Mouse (Mus musculus) CH12.LX (cell line): ENCODE data around the gene Uggt1. TPM values are rescaled to one million over a fixed set of nuclear protein-coding genes. Genes with fewer than 3 reads are reported as not detected.

Experiments used
- DNase-seq: peaks from one replicate; pipeline ENCODE4 v3.0.0-alpha.2; 2013; ENCODE audit errors: extremely low read depth
- H3K27ac ChIP-seq: 2 replicates; pipeline ENCODE4 v1.5.1; 2012; ENCODE audit warnings: low read depth, mild to moderate bottlenecking, control low read depth, moderate library complexity; ENCODE audit not compliant: insufficient read depth
- H3K27me3 ChIP-seq: replicated peaks from 2 replicates; pipeline ENCODE3; 2012; ENCODE audit warnings: inconsistent platforms
- H3K36me3 ChIP-seq, 2 experiments: replicated peaks in 1 of 2; 2 replicates each; pipeline versions ENCODE3 to v1.6.1; 2012; ENCODE audit warnings: inconsistent platforms in 1 of 2, low read length in 1 of 2, mild to moderate bottlenecking in 1 of 2, mixed read lengths in 1 of 2, moderate library complexity in 1 of 2; ENCODE audit not compliant: control insufficient read depth in 1 of 2, insufficient read depth in 1 of 2
- H3K4me1 ChIP-seq, 2 experiments: 2 replicates each; pipeline ENCODE4 v1.6.1; 2012; ENCODE audit warnings: inconsistent platforms in 1 of 2, moderate library complexity in 1 of 2; ENCODE audit not compliant: insufficient read depth in 2 of 2, control insufficient read depth in 1 of 2
- H3K4me2 ChIP-seq: 2 replicates; pipeline ENCODE4 v1.6.1; 2012; ENCODE audit warnings: low read depth, mild to moderate bottlenecking, control low read depth; ENCODE audit not compliant: poor library complexity, insufficient read depth, severe bottlenecking
- H3K4me3 ChIP-seq, 3 experiments: fragments of 150-350 bp in 1 of 3; sonication (generic) in 1 of 3; replicated peaks in 1 of 3; 2 replicates each; pipeline versions ENCODE3 to v1.5.1; 2011 to 2012; ENCODE audit warnings: low read depth in 2 of 3, low read length in 2 of 3, mild to moderate bottlenecking in 2 of 3, moderate library complexity in 2 of 3, control low read depth in 1 of 3, improper control_type of control experiment in 1 of 3, inconsistent platforms in 1 of 3, mixed read lengths in 1 of 3; ENCODE audit not compliant: poor library complexity in 1 of 3
- H3K79me2 ChIP-seq: replicated peaks from 2 replicates; pipeline ENCODE4 v1.6.1; 2012; ENCODE audit warnings: mild to moderate bottlenecking, moderate library complexity; ENCODE audit not compliant: control insufficient read depth, poor library complexity, insufficient read depth, severe bottlenecking; ENCODE audit errors: extremely low read depth
- H3K9ac ChIP-seq: 2 replicates; pipeline ENCODE4 v1.6.1; 2012; ENCODE audit warnings: low read depth, mild to moderate bottlenecking, control low read depth, moderate library complexity; ENCODE audit not compliant: insufficient read depth
- H3K9me3 ChIP-seq: replicated peaks from 2 replicates; pipeline ENCODE3; 2012; ENCODE audit warnings: low read length, inconsistent platforms, mixed read lengths
- BHLHE40 ChIP-seq: IDR thresholded peaks from 2 replicates; pipeline ENCODE4 v1.6.1; 2011; ENCODE audit warnings: mild to moderate bottlenecking, low read depth, low read length, improper control_type of control experiment
- CHD2 ChIP-seq: IDR thresholded peaks from 2 replicates; pipeline ENCODE4 v1.6.1; 2011; ENCODE audit warnings: low read length, improper control_type of control experiment
- CTCF ChIP-seq, 2 experiments: IDR thresholded peaks in 1 of 2; conservative IDR thresholded peaks in 1 of 2; 2 replicates each; pipeline ENCODE4 v1.5.1; 2011 to 2012; ENCODE audit warnings: low read depth in 2 of 2, low read length in 2 of 2, improper control_type of control experiment in 1 of 2, inconsistent platforms in 1 of 2, mild to moderate bottlenecking in 1 of 2, moderate library complexity in 1 of 2
- ELF1 ChIP-seq: IDR thresholded peaks from 2 replicates; pipeline ENCODE4 v1.6.1; 2014; ENCODE audit warnings: low read depth, mild to moderate bottlenecking, inconsistent platforms, low read length, improper control_type of control experiment
- EP300 ChIP-seq: IDR thresholded peaks from 2 replicates; pipeline ENCODE4 v1.6.1; 2011; ENCODE audit warnings: low read length, improper control_type of control experiment
- ETS1 ChIP-seq: conservative IDR thresholded peaks from 2 replicates; pipeline ENCODE4 v1.6.1; 2012; ENCODE audit warnings: low read depth, mild to moderate bottlenecking, inconsistent platforms, low read length, improper control_type of control experiment, moderate library complexity
- IRF4 ChIP-seq: IDR thresholded peaks from 2 replicates; pipeline ENCODE4 v1.6.1; 2014; ENCODE audit warnings: low read depth, mild to moderate bottlenecking, inconsistent platforms, low read length, improper control_type of control experiment
- JUN ChIP-seq: IDR thresholded peaks from 2 replicates; pipeline ENCODE4 v1.6.1; 2011; ENCODE audit warnings: low read depth, mild to moderate bottlenecking, low read length, improper control_type of control experiment, moderate library complexity; ENCODE audit not compliant: insufficient read depth
- JUND ChIP-seq: conservative IDR thresholded peaks from 2 replicates; pipeline ENCODE4 v1.6.1; 2011; ENCODE audit warnings: low read depth, low read length, improper control_type of control experiment
- MAFK ChIP-seq: IDR thresholded peaks from 2 replicates; pipeline ENCODE4 v1.6.1; 2011; ENCODE audit warnings: low read length, improper control_type of control experiment; ENCODE audit not compliant: insufficient replicate concordance
- MAZ ChIP-seq: IDR thresholded peaks from 2 replicates; pipeline ENCODE4 v1.6.1; 2012; ENCODE audit warnings: low read depth, mild to moderate bottlenecking, inconsistent platforms, low read length, improper control_type of control experiment, moderate library complexity
- MEF2A ChIP-seq: IDR thresholded peaks from 2 replicates; pipeline ENCODE4 v1.6.1; 2014; ENCODE audit warnings: low read depth, mild to moderate bottlenecking, inconsistent platforms, low read length, improper control_type of control experiment, borderline replicate concordance
- MYC ChIP-seq: IDR thresholded peaks from 2 replicates; pipeline ENCODE4 v1.6.1; 2011; ENCODE audit warnings: low read depth, mild to moderate bottlenecking, improper control_type of control experiment, low read length
- RAD21 ChIP-seq: IDR thresholded peaks from 2 replicates; pipeline ENCODE4 v1.6.1; 2011; ENCODE audit warnings: low read depth, mild to moderate bottlenecking, low read length, improper control_type of control experiment, moderate library complexity
- RCOR1 ChIP-seq: conservative IDR thresholded peaks from 2 replicates; pipeline ENCODE4 v1.6.1; 2012; ENCODE audit warnings: low read depth, mild to moderate bottlenecking, inconsistent platforms, low read length, improper control_type of control experiment
- SIN3A ChIP-seq: IDR thresholded peaks from 2 replicates; pipeline ENCODE4 v1.6.1; 2012; ENCODE audit warnings: low read length, improper control_type of control experiment, inconsistent platforms
- SMC3 ChIP-seq: IDR thresholded peaks from 2 replicates; pipeline ENCODE4 v1.6.1; 2011; ENCODE audit warnings: low read depth, low read length, improper control_type of control experiment
- TBP ChIP-seq: conservative IDR thresholded peaks from 2 replicates; pipeline ENCODE4 v1.6.1; 2011; ENCODE audit warnings: low read depth, low read length, improper control_type of control experiment
- TCF12 ChIP-seq: IDR thresholded peaks from 2 replicates; pipeline ENCODE4 v1.6.1; 2014; ENCODE audit warnings: low read depth, mild to moderate bottlenecking, inconsistent platforms, low read length, improper control_type of control experiment
- UBTF ChIP-seq: IDR thresholded peaks from 2 replicates; pipeline ENCODE4 v1.6.1; 2012; ENCODE audit warnings: low read depth, mild to moderate bottlenecking, inconsistent platforms, low read length, improper control_type of control experiment, moderate library complexity
- USF1 ChIP-seq: IDR thresholded peaks from 2 replicates; pipeline ENCODE4 v1.6.1; 2014; ENCODE audit warnings: low read depth, mild to moderate bottlenecking, inconsistent platforms, low read length, improper control_type of control experiment
- ZNF384 ChIP-seq: IDR thresholded peaks from 2 replicates; pipeline ENCODE4 v1.6.1; 2012; ENCODE audit warnings: low read depth, low read length, improper control_type of control experiment, inconsistent platforms
- dilution Hi-C: fragments of 300-500 bp; cut with MboI; formaldehyde crosslinking; loops from 2 replicates; pipeline ENCODE4 v1.14.3; 2020; ENCODE audit warnings: low sequenced_read_pairs; ENCODE audit not compliant: extremely low pct_unique_long_range_greater_than_20kb, extremely low pct_ligation_motif_present
- in situ Hi-C: fragments of 300-500 bp; cut with MboI; formaldehyde crosslinking; loops from 3 replicates; pipeline ENCODE4 v1.14.3; 2019; ENCODE audit warnings: low sequenced_read_pairs, low pct_ligation_motif_present, low pct_unique_long_range_greater_than_20kb, mixed read lengths
- polyA plus RNA-seq: library from polyadenylated mRNA; unstranded; fragments of >175 nt; gene quantifications from 2 replicates; pipeline ENCODE4 v1.2.1, GENCODE M21; 2012; ENCODE audit warnings: low read depth; ENCODE audit not compliant: insufficient read length
- total RNA-seq, 2 experiments: library from RNA; depleted of rRNA; stranded (reverse); fragments of 300-350 nt in 1 of 2; fragments of >200 nt in 1 of 2; gene quantifications; 2 replicates each; pipeline ENCODE4 v1.2.3; 2012 to 2014

Uggt1 gene
- total and polyA plus RNA-seq, 3 experiments, result 35.3 to 41.2 (median 39.5) TPM

- H3K4me3 ChIP-seq, result peak overlapping the region in 1 of 3 experiments; percentile 43
- no peaks in the 10 kb centered on the region for H3K79me2 ChIP-seq
- H3K9ac ChIP-seq, result peak overlapping the region; percentile 61
- in situ Hi-C loops (loop anchor here (25.0 kb wide), 1 partner anchor 427 kb away; no protein-coding TSS in a partner anchor), dilution Hi-C loops (no loop called here)
- peaks cover 20 to 46% of the 10 kb centered on the region in 2 experiments for H3K4me1 ChIP-seq
- peaks cover 8% of the 10 kb centered on the region for H3K27me3 ChIP-seq
- TF ChIP-seq ELF1 (peak; percentile 86), SMC3 (no peak), SIN3A (0 out of 2 replicates have a peak, but pooled peaks have one; percentile 43), RAD21 (no peak), JUN (peak; percentile 31; the same call in 1 of the 2 replicates), IRF4 (peak; percentile 90), CHD2 (0 out of 2 replicates have a peak, but pooled peaks have one; percentile 65), RCOR1 (0 out of 2 replicates have a peak, but pooled peaks have one; percentile 50), ETS1 (peak; percentile 72), TCF12 (peak; percentile 49), MEF2A (peak; percentile 80; the same call in 1 of the 2 replicates), MAZ (peak; percentile 9; the same call in 1 of the 2 replicates), UBTF (no peak), JUND (0 out of 2 replicates have a peak, but pooled peaks have one; percentile 11), MAFK (peak; percentile 58; the same call in 1 of the 2 replicates), CTCF (conservative IDR thresholded peaks at IDR 0.05 in 1 of 2, IDR thresholded peaks at IDR 0.05 in 1 of 2; ENCODE audit: low read depth in 2 of 2, low read length in 2 of 2) (no peak), EP300 (peak; percentile 93), TBP (no peak), BHLHE40 (peak; percentile 73), ZNF384 (peak; percentile 98), MYC (0 out of 2 replicates have a peak, but pooled peaks have one; percentile 9), USF1 (no peak)
- H3K4me2 ChIP-seq, result peak overlapping the region; percentile 96
- peaks cover 6% of the 10 kb centered on the region for H3K9me3 ChIP-seq
- peak overlapping the region; percentile 80 for H3K27ac ChIP-seq
- peaks cover 3% of the 10 kb centered on the region in 2 experiments for H3K36me3 ChIP-seq
- peak; percentile 80 for DNase-seq
Observed at GRCm38 (mm10) chr1:36263833-36264488, 19.4 kb upstream of the Uggt1 start.
